In genomic region chr14:11552521-11553272, GRCm38 (mm10) we compare ENCODE assay signal across 8 mouse cellular contexts. TPM values are rescaled to one million over a fixed set of nuclear protein-coding genes. Genes with fewer than 3 reads are reported as not detected.
DNase-seq lines count a peak whose midpoint lies in the region; ATAC-seq lines count a peak whose summit lies in the region.

No protein-coding gene starts in this region.

- peak overlapping the region; percentile 83 for H3K4me2 ChIP-seq in embryonic facial prominence, embryonic 13.5 days
- peak overlapping the region; percentile 90 for H3K4me2 ChIP-seq in heart, embryonic 15.5 days
- H3K4me2 ChIP-seq in lung, embryonic 15.5 days, result peak overlapping the region; percentile 80

- no peaks in the 10 kb centered on the region for H3K27me3 ChIP-seq in embryonic facial prominence, embryonic 13.5 days
- no peaks in the 10 kb centered on the region for H3K27me3 ChIP-seq in heart, embryonic 15.5 days
- no peaks in the 10 kb centered on the region for H3K27me3 ChIP-seq in lung, embryonic 15.5 days

- under 1% methylated on average over 33 of the region's 33 CpGs for WGBS in embryonic facial prominence, embryonic 13.5 days
- 2% methylated on average over 33 of the region's 33 CpGs for WGBS in heart, embryonic 15.5 days
- 1% methylated on average over 33 of the region's 33 CpGs for WGBS in lung, embryonic 15.5 days

- no peaks in the 10 kb centered on the region for H3K36me3 ChIP-seq in embryonic facial prominence, embryonic 13.5 days
- no peaks in the 10 kb centered on the region for H3K36me3 ChIP-seq in heart, embryonic 15.5 days
- no peaks in the 10 kb centered on the region for H3K36me3 ChIP-seq in lung, embryonic 15.5 days

- peak; percentile 39 for DNase-seq in right cerebral cortex, adult 18-20 months
- no peak for DNase-seq in right cerebral cortex, postnatal 36 days (ENCODE audit: low spot score in 2 of 2)
- DNase-seq in kidney, postnatal 10 days, result peak; percentile 62
- DNase-seq in right cerebral cortex, postnatal 25 days, result peak; percentile 36

- H3K4me3 ChIP-seq in embryonic facial prominence, embryonic 13.5 days, result peak overlapping the region; percentile 83
- H3K4me3 ChIP-seq in heart, embryonic 15.5 days, result peak overlapping the region; percentile 89
- peak overlapping the region; percentile 74 for H3K4me3 ChIP-seq in lung, embryonic 15.5 days

- H3K27ac ChIP-seq in embryonic facial prominence, embryonic 13.5 days, result peak overlapping the region; percentile 100
- peak overlapping the region; percentile 99 for H3K27ac ChIP-seq in heart, embryonic 15.5 days
- H3K27ac ChIP-seq in lung, embryonic 15.5 days, result peak overlapping the region; percentile 98

- peaks cover 26% of the 10 kb centered on the region for H3K4me1 ChIP-seq in embryonic facial prominence, embryonic 13.5 days
- H3K4me1 ChIP-seq in heart, embryonic 15.5 days (replicated peaks), result peaks cover 17% of the 10 kb centered on the region
- peaks cover 24% of the 10 kb centered on the region for H3K4me1 ChIP-seq in lung, embryonic 15.5 days

- no peaks in the 10 kb centered on the region for H3K9me3 ChIP-seq in embryonic facial prominence, embryonic 13.5 days
- H3K9me3 ChIP-seq in heart, embryonic 15.5 days (replicated peaks), result no peaks in the 10 kb centered on the region
- no peaks in the 10 kb centered on the region for H3K9me3 ChIP-seq in lung, embryonic 15.5 days

- no peak; the same call in 1 of the 2 replicates for ATAC-seq in embryonic facial prominence, embryonic 13.5 days (ENCODE audit: insufficient number of reproducible peaks, insufficient read depth, low FRiP score, low TSS enrichment, low read depth)
- no peak for ATAC-seq in heart, embryonic 15.5 days (replicated peaks; ENCODE audit: insufficient number of reproducible peaks, insufficient read depth, low FRiP score, low read depth)
- ATAC-seq in lung, embryonic 15.5 days (ENCODE audit: borderline replicate concordance, extremely low read depth, low FRiP score, low TSS enrichment), result peak; percentile 11; the same call in 1 of the 2 replicates
- no peak for ATAC-seq in activated CD4-positive, CD25-positive, alpha-beta regulatory T cell, adult 4 months

- H3K9ac ChIP-seq in embryonic facial prominence, embryonic 13.5 days, result peak overlapping the region; percentile 94
- H3K9ac ChIP-seq in heart, embryonic 15.5 days, result peak overlapping the region; percentile 92
- peak overlapping the region; percentile 64 for H3K9ac ChIP-seq in lung, embryonic 15.5 days

RNA-seq across cellular contexts. Expression of gene Ptprg, which starts 0.6 kb away (rescaled TPM):
- polyA plus RNA-seq in embryonic facial prominence, embryonic 13.5 days (2015; fragmentation: Nextera tagmentation; extraction: Ambion mirVana), result 34.4 and 37.0 TPM in 2 replicates
- 16.4 and 17.3 TPM in 2 replicates for polyA plus RNA-seq in heart, embryonic 15.5 days (2015; fragmentation: Nextera tagmentation; extraction: Ambion mirVana)
- polyA plus RNA-seq in lung, embryonic 15.5 days (2015; fragmentation: Nextera tagmentation; extraction: Ambion mirVana), result 29.9 and 30.5 TPM in 2 replicates
- not detected for polyA plus RNA-seq in activated CD4-positive, CD25-positive, alpha-beta regulatory T cell, adult 4 months (2017; shearing (Covaris generic))

Comparison
In these comparisons a context has a peak if more than half of its experiments do, and no peak if none do; other contexts are left out.
1. DNase-seq: peak in right cerebral cortex, adult 18-20 months (single experiment), kidney, postnatal 10 days (single experiment) and right cerebral cortex, postnatal 25 days (single experiment); none in right cerebral cortex, postnatal 36 days (0 of 2).
2. RNA of gene Ptprg, which starts 0.6 kb away (polyA plus RNA-seq): 34.4 to 37.0 TPM in embryonic facial prominence, embryonic 13.5 days, 29.9 to 30.5 TPM in lung, embryonic 15.5 days and 16.4 to 17.3 TPM in heart, embryonic 15.5 days; not detected in activated CD4-positive, CD25-positive, alpha-beta regulatory T cell, adult 4 months; every median in the first group is over 10 times any median in the second.
3. Peak in every context shown above with its lines, with median percentiles within 50 percentile points of each other: H3K27ac ChIP-seq, H3K4me2 ChIP-seq, H3K4me3 ChIP-seq and H3K9ac ChIP-seq.